Mouse (Mus musculus) erythroblast, embryonic 14.5 days (primary cell): ENCODE data around the gene Mpo.

Experiments
- GATA1 ChIP-seq: IDR thresholded peaks from 2 replicates; pipeline ENCODE4 v1.6.1; 2012; ENCODE audit warnings: low read length, inconsistent platforms, mixed read lengths
- TAL1 ChIP-seq: IDR thresholded peaks from 3 replicates; pipeline ENCODE4 v1.6.1; 2012; ENCODE audit warnings: low read length, inconsistent platforms, mixed read lengths

- no peak for TF ChIP-seq TAL1
- no peak for TF ChIP-seq GATA1
Measured at GRCm38 (mm10) chr11:87817443-87817773, 24.0 kb downstream of the Mpo start.
